Mouse (Mus musculus) liver, embryonic 14.5 days (tissue): ENCODE results near the gene Atg7.

Source experiments
- CTCF ChIP-seq: IDR thresholded peaks from 2 replicates; pipeline ENCODE4 v1.5.1; 2016; ENCODE audit warnings: antibody characterized with exemption, low read depth, control low read depth
- EP300 ChIP-seq: IDR thresholded peaks from 2 replicates; pipeline ENCODE4 v1.6.1; 2016; ENCODE audit warnings: antibody characterized with exemption, low read depth

- no peak for TF ChIP-seq CTCF
- no peak for TF ChIP-seq EP300
These were observed 70.6 kb downstream of the Atg7 start for GRCm38 (mm10) chr6:114713538-114713937.
